Comparison of ENCODE assay signal across 7 mouse cellular contexts in the genomic region with DNA sequence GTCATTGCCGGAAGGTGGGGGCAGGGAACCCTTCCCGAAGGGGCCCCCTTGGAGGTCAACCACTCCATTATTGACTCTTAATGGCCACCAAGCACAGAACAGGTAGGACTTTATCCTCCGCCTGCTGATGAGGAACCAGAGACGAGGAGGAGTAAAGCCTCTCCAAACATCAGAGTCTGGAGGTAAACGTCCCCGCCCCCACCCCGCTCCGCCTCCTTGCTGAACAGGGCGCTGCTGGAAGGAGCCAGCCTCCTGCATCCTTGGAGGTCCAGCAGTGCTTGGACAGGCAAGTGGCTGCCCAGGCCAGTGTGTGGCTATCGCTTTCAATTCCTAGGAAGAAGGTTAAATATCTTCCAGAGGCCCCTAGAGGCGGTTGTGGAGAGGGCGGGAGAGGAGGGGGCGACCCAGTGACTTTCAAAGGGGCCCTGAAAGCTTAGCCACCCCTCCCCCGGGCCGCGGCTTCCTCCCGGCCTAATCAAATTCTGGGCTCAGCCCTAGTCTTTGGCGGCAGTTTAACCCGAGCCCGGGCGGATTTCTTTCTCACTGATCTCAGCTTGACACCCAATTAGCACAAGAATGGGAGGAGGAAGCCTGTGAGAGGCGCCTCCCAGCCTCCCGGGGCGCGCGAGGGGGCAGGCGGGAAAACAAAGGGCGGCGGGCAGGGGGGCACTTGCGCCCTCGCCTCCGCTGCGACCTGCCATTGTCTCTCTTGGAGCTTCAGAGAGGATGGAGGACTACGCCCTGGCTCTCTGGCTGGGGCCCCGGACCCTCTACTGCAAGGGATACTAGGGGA. TPM values are rescaled to one million over a fixed set of nuclear protein-coding genes. Genes with fewer than 3 reads are reported as not detected.
A peak's percentile ranks its signal among the peaks of the same experiment; 100 is the strongest.
DNase-seq lines count a peak whose midpoint lies in the region; ATAC-seq lines count a peak whose summit lies in the region.

A gene (plus strand): TSS at position 51 of the 793 bp plus-strand sequence.

- ATAC-seq in megakaryocyte-erythroid progenitor cell, adult 5-6 weeks (replicated peaks; ENCODE audit: low FRiP score, low TSS enrichment, poor library complexity, severe bottlenecking) = peak; percentile 78

- peak; percentile 61 for DNase-seq in adrenal gland, adult 2 months
- DNase-seq in embryo, embryonic 10 days (ENCODE audit: low spot score) = peak; percentile 88
- DNase-seq in gastrocnemius, postnatal 14 days = peak; percentile 60
- peak; percentile 70 for DNase-seq in induced T-regulatory cell, adult 2 months (ENCODE audit: low read depth)
- peak; percentile 63 to 69 for DNase-seq in left cerebral cortex, postnatal 25 days (ENCODE audit: low spot score in 2 of 2)
- peak; percentile 64 for DNase-seq in right cerebral cortex, postnatal 25 days

- intact Hi-C loops in gastrocnemius, postnatal 14 days (cut with DNase I; ENCODE audit: low total_unique reads) = no loop called here
- intact Hi-C loops in left cerebral cortex, postnatal 25 days (cut with DNase I) = no loop called here

RNA-seq across cellular contexts. Expression of the gene that starts here (rescaled TPM):
- total RNA-seq in adrenal gland, adult 2 months (2021) = 10 to 100 TPM; 34.0 to 42.8 TPM
- polyA plus RNA-seq in adrenal gland, adult 2 months (2012; rRNA removed) = 58.9 and 62.1 TPM in 2 replicates
- 10 to 100 TPM; 21.1 to 21.9 TPM for total RNA-seq in gastrocnemius, postnatal 14 days (2021)
- total RNA-seq in left cerebral cortex, postnatal 25 days (2021) = 10 to 100 TPM; 52.5 to 53.9 TPM
- total RNA-seq in megakaryocyte-erythroid progenitor cell, adult 5-6 weeks (2014; fragmentation: Nextera tagmentation) = 14.4 and 32.5 TPM in 2 replicates
- 15.8 and 24.9 TPM in 2 replicates for total RNA-seq in megakaryocyte-erythroid progenitor cell, adult 5-6 weeks (2017)

Comparison
In these comparisons a context has a peak if more than half of its experiments do, and no peak if none do; other contexts are left out.
1. Peak in every context shown above with its lines: DNase-seq and ATAC-seq.